ENCODE assay signal across 8 mouse cellular contexts in the genomic region with DNA sequence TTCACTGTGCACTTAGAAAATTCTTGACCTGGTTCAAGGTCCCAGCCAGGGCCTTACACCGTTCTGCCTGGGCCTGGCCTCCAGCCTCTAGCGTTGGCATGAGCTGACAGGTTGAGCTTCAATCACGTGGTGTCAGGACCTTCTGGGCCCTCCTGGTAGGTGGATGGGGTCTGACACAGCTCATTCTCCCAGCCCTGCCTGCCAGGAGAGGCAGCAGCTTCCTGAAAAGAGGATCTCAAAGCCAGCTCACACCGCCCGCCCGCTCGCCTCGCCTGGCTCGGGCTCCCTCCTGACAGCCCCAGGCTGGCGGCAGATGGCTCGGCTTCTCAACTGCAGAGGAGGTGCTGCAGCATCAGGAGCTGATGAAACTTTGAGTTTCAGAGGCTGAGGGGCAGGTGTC.
DNase-seq lines count a peak whose midpoint lies in the region; ATAC-seq and TF ChIP-seq lines count a peak whose summit lies in the region.

No protein-coding gene starts in this region.

- no peak for ATAC-seq in liver, embryonic 11.5 days (replicated peaks; ENCODE audit: low FRiP score)
- ATAC-seq in heart, embryonic 11.5 days (replicated peaks; ENCODE audit: insufficient number of reproducible peaks, low FRiP score, low TSS enrichment): no peak

- no peak overlapping the region for H3K4me2 ChIP-seq in liver, embryonic 11.5 days
- H3K4me2 ChIP-seq in heart, embryonic 11.5 days: no peak overlapping the region

- intact Hi-C loops in left cerebral cortex, postnatal 25 days (cut with DNase I): no loop called here

- no peak overlapping the region for H3K27ac ChIP-seq in liver, embryonic 11.5 days (ENCODE audit: low read depth, low read length)
- no peak overlapping the region for H3K27ac ChIP-seq in heart, embryonic 11.5 days (ENCODE audit: low read depth, low read length)

- no peak for TF ChIP-seq CTCF in brain, embryonic 14.5 days (IDR thresholded peaks at IDR 0.05; ENCODE audit: borderline replicate concordance, extremely low read depth, insufficient read depth, insufficient read length)

- peak; percentile 86 for DNase-seq in brain, embryonic 14.5 days (ENCODE audit: low read depth)
- peak; percentile 46 for DNase-seq in cerebellum, adult 9-11 months
- DNase-seq in frontal cortex, postnatal 36 days (ENCODE audit: low spot score in 2 of 2): peak; percentile 81 to 84
- DNase-seq in left cerebral cortex, postnatal 25 days (ENCODE audit: low spot score in 2 of 2): peak; percentile 70 to 93
- DNase-seq in liver, embryonic 11.5 days (ENCODE audit: low spot score): no peak
- no peak for DNase-seq in urinary bladder, adult 2 months (ENCODE audit: low spot score)
- no peak for DNase-seq in spleen, postnatal 14 days (ENCODE audit: low spot score in 2 of 2)

- H3K4me3 ChIP-seq in liver, embryonic 11.5 days (ENCODE audit: low read depth, low read length): no peak overlapping the region
- H3K4me3 ChIP-seq in heart, embryonic 11.5 days (ENCODE audit: low read depth, low read length): no peak overlapping the region

- H3K27me3 ChIP-seq in liver, embryonic 11.5 days (replicated peaks; ENCODE audit: control insufficient read depth, insufficient read depth, low read length): peaks cover 10% of the 10 kb centered on the region
- H3K27me3 ChIP-seq in heart, embryonic 11.5 days (ENCODE audit: control insufficient read depth, insufficient read depth, low read length): peaks cover 12% of the 10 kb centered on the region

- WGBS in liver, embryonic 11.5 days: 29% methylated on average over 11 of the region's 11 CpGs
- WGBS in heart, embryonic 11.5 days (ENCODE audit: insufficient replicate concordance): 26% methylated on average over 11 of the region's 11 CpGs

- H3K9ac ChIP-seq in liver, embryonic 11.5 days (ENCODE audit: low read depth, low read length): no peak overlapping the region
- H3K9ac ChIP-seq in heart, embryonic 11.5 days (ENCODE audit: low read depth, low read length): no peak overlapping the region

- no peaks in the 10 kb centered on the region for H3K9me3 ChIP-seq in liver, embryonic 11.5 days (ENCODE audit: control insufficient read depth, low read length)
- no peaks in the 10 kb centered on the region for H3K9me3 ChIP-seq in heart, embryonic 11.5 days (replicated peaks; ENCODE audit: control insufficient read depth, low read length)

- no peaks in the 10 kb centered on the region for H3K4me1 ChIP-seq in liver, embryonic 11.5 days (replicated peaks; ENCODE audit: control insufficient read depth, insufficient read depth, low read length)
- H3K4me1 ChIP-seq in heart, embryonic 11.5 days (ENCODE audit: control insufficient read depth, insufficient read depth, low read length): no peaks in the 10 kb centered on the region

- H3K36me3 ChIP-seq in liver, embryonic 11.5 days (ENCODE audit: control insufficient read depth, insufficient read depth, low read length): no peaks in the 10 kb centered on the region
- H3K36me3 ChIP-seq in heart, embryonic 11.5 days (ENCODE audit: control insufficient read depth, insufficient read depth, low read length): no peaks in the 10 kb centered on the region

- TF ChIP-seq POLR2A in brain, embryonic 14.5 days (IDR thresholded peaks at IDR 0.05; ENCODE audit: borderline replicate concordance, extremely low read depth, insufficient read depth, insufficient read length, poor library complexity, severe bottlenecking): no peak

Comparison
In these comparisons a context has a peak if more than half of its experiments do, and no peak if none do; other contexts are left out.
1. DNase-seq: peak in brain, embryonic 14.5 days (single experiment), cerebellum, adult 9-11 months (single experiment), frontal cortex, postnatal 36 days (2 of 2) and left cerebral cortex, postnatal 25 days (2 of 2); none in liver, embryonic 11.5 days (single experiment), urinary bladder, adult 2 months (single experiment) and spleen, postnatal 14 days (0 of 2).